Mouse (Mus musculus) liver, embryonic 14.5 days (tissue): Measurements from ENCODE around the gene Ptpn13. TPM values are rescaled to one million over a fixed set of nuclear protein-coding genes. Genes with fewer than 3 reads are reported as not detected.

Experiments
- ATAC-seq: fragments of 200-750 bp; cut with Nextera tagmentation; 2 replicates; pipeline ENCODE4 v1.8.0; 2017; ENCODE audit warnings: moderate number of reproducible peaks, mild to moderate bottlenecking, moderate library complexity; ENCODE audit not compliant: insufficient read depth
- DNase-seq, 3 experiments: peaks; one replicate each; pipeline ENCODE4 v3.0.0-alpha.2; 2012 to 2013; ENCODE audit warnings: low read depth in 3 of 3, low spot score in 3 of 3
- H3K27ac ChIP-seq: fragments of 300-500 bp; sonication (generic); 2 replicates; pipeline ENCODE4 v1.5.1; 2014; ENCODE audit warnings: moderate library complexity, mild to moderate bottlenecking, control low read depth, inconsistent platforms
- H3K27me3 ChIP-seq: fragments of 300-500 bp; sonication (generic); 2 replicates; pipeline ENCODE4 v1.6.1; 2014; ENCODE audit warnings: mild to moderate bottlenecking, low read length, moderate library complexity; ENCODE audit not compliant: control insufficient read depth, insufficient read depth
- H3K36me3 ChIP-seq: fragments of 300-500 bp; sonication (generic); replicated peaks from 2 replicates; pipeline ENCODE4 v1.6.1; 2014; ENCODE audit warnings: low read depth; ENCODE audit not compliant: control insufficient read depth, insufficient read depth
- H3K4me1 ChIP-seq, 2 experiments: fragments of 200-500 bp in 1 of 2; fragments of 300-500 bp in 1 of 2; sonication (generic) in 1 of 2; replicated peaks; 2 replicates each; pipeline ENCODE4 v1.6.1; 2012 to 2014; ENCODE audit warnings: antibody characterized with exemption in 1 of 2, inconsistent platforms in 1 of 2, low read length in 1 of 2; ENCODE audit not compliant: control insufficient read depth in 2 of 2, insufficient read depth in 2 of 2
- H3K4me2 ChIP-seq: fragments of 300-500 bp; sonication (generic); 2 replicates; pipeline ENCODE4 v1.6.1; 2014; ENCODE audit warnings: low read depth, mild to moderate bottlenecking, control low read depth, moderate library complexity
- H3K4me3 ChIP-seq, 2 experiments: fragments of 200-500 bp in 1 of 2; fragments of 300-500 bp in 1 of 2; sonication (generic) in 1 of 2; 2 replicates each; pipeline ENCODE4 v1.5.1; 2012 to 2014; ENCODE audit warnings: low read depth in 2 of 2, low read length in 2 of 2, mild to moderate bottlenecking in 2 of 2, control low read depth in 1 of 2, inconsistent platforms in 1 of 2, moderate library complexity in 1 of 2; ENCODE audit not compliant: insufficient read depth in 1 of 2
- H3K9ac ChIP-seq: fragments of 300-500 bp; sonication (generic); replicated peaks from 2 replicates; pipeline ENCODE4 v1.6.1; 2014; ENCODE audit warnings: mild to moderate bottlenecking, control low read depth, moderate library complexity
- H3K9me3 ChIP-seq: fragments of 300-500 bp; sonication (generic); 2 replicates; pipeline ENCODE4 v1.6.1; 2016; ENCODE audit warnings: low read length, mixed read lengths; ENCODE audit not compliant: control insufficient read depth
- CTCF ChIP-seq: IDR thresholded peaks from 2 replicates; pipeline ENCODE4 v1.5.1; 2016; ENCODE audit warnings: antibody characterized with exemption, low read depth, control low read depth
- EP300 ChIP-seq: IDR thresholded peaks from 2 replicates; pipeline ENCODE4 v1.6.1; 2016; ENCODE audit warnings: antibody characterized with exemption, low read depth
- WGBS: fragments of 180-500 bp; shearing (Covaris S2); extraction: QIAGEN DNeasy Blood & Tissue Kit; methylation state at CpG from one replicate; pipeline ENCODE4 v1.1.7; 2014; ENCODE audit not compliant: insufficient replicate concordance; 5-methylcytosine and 5-hydroxymethylcytosine counted together
- polyA plus RNA-seq, 2 experiments: library from polyadenylated mRNA; depleted of rRNA in 1 of 2; stranded (reverse) in 1 of 2; unstranded in 1 of 2; fragments of >200 nt; fragmentation: Nextera tagmentation in 1 of 2; extraction: Ambion mirVana in 1 of 2; gene quantifications; 2 replicates each; pipeline versions ENCODE4 v1.2.1 to v1.2.3; 2012 to 2014

The Ptpn13 gene
- polyA plus RNA-seq, 2 experiments = 0.53 to 1.0 TPM

DNA sequence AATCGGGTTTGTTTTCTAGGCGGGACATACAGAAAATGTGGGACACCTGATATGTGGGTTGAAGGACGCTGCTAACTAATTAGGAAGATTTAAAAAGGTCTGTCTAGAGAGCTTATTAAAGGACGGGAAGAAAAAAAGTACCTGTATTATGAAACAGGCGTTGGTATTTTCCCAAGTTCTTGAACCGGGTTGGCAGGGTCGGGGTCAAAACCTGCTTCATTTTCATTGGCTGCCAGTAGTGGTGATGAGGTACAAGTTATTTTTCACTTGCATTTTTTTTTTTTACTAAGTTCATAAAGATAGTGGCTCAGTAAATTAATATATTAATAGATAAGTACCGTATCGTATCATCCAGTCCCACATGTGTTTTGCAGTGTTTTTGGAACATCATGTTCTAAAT, 1.3 kb downstream of the Ptpn13 start:
- Histone ChIP-seq H3K36me3 (no peaks in the 10 kb centered on the region), H3K4me1 (peaks cover 2 to 6% of the 10 kb centered on the region in 2 experiments), H3K4me3 (peak overlapping the region; percentile 46 to 69), H3K4me2 (peak overlapping the region; percentile 98), H3K9me3 (no peaks in the 10 kb centered on the region), H3K9ac (no peak overlapping the region), H3K27ac (no peak overlapping the region), H3K27me3 (peaks cover 11% of the 10 kb centered on the region)
- TF ChIP-seq CTCF (no peak), EP300 (no peak)
- 19% methylated on average over 9 of the region's 9 CpGs for WGBS
- DNase-seq (no peak), ATAC-seq (no peak)

- H3K4me3 ChIP-seq = no peak overlapping the region
- TF ChIP-seq CTCF = no peak
- TF ChIP-seq EP300 = no peak
- 62% methylated on average over 3 of the region's 3 CpGs for WGBS
Observed at GRCm38 (mm10) chr5:103430986-103431385, 6.0 kb downstream of the Ptpn13 start.

DNA sequence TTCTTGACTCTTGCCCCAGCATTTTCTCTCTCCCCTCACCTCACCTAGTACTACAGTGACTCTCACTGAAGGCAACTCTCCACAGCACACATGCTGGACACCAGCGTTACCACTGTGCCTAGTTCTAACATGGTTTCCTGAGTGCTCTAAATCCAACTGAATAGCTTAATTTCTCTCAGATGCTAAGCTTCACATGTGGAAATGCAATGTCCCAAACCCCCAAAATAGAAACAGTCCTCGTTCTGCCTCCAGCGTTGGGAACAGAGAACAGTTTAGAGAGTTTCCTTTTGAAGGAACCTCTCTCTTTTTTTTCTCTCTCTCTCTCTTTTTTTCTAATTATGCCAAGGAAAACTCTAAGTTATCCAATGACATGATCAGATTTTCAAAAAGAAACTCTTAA, 6.5 kb downstream of the Ptpn13 start:
- no peaks in the 10 kb centered on the region; the same call in none of the 2 replicates for H3K27me3 ChIP-seq
- TF ChIP-seq EP300 (no peak), CTCF (no peak)
- H3K27ac ChIP-seq = no peak overlapping the region
- H3K4me3 ChIP-seq = no peak overlapping the region
- H3K9ac ChIP-seq = no peak overlapping the region
- no peaks in the 10 kb centered on the region for H3K36me3 ChIP-seq
- WGBS = 62% methylated on average over 3 of the region's 3 CpGs
- H3K4me2 ChIP-seq = no peak overlapping the region
- H3K4me1 ChIP-seq = peaks cover 0 to 3% of the 10 kb centered on the region in 2 experiments; a peak in 2 of 4 replicates
- DNase-seq (no peak), ATAC-seq (no peak)
- H3K9me3 ChIP-seq = no peaks in the 10 kb centered on the region

More at GRCm38 (mm10) chr5:103430986-103431385, 6.0 kb downstream of the Ptpn13 start:
- no peaks in the 10 kb centered on the region for H3K9me3 ChIP-seq
- no peak overlapping the region for H3K27ac ChIP-seq
- no peaks in the 10 kb centered on the region; the same call in none of the 2 replicates for H3K27me3 ChIP-seq
- DNase-seq = no peak
- no peak for ATAC-seq
- no peak overlapping the region for H3K4me2 ChIP-seq
- H3K9ac ChIP-seq = no peak overlapping the region
- peaks cover 0 to 3% of the 10 kb centered on the region in 2 experiments; a peak in 1 of 4 replicates for H3K4me1 ChIP-seq
- no peaks in the 10 kb centered on the region for H3K36me3 ChIP-seq

GRCm38 (mm10) chr5:103436039-103436944, 11.3 kb downstream of the Ptpn13 start:
- Histone ChIP-seq H3K4me3 (no peak overlapping the region), H3K4me1 (peaks cover 0 to 3% of the 10 kb centered on the region in 2 experiments; a peak in 2 of 4 replicates), H3K9ac (no peak overlapping the region), H3K36me3 (no peaks in the 10 kb centered on the region), H3K27me3 (no peaks in the 10 kb centered on the region), H3K27ac (no peak overlapping the region), H3K4me2 (peak overlapping the region; percentile 6), H3K9me3 (no peaks in the 10 kb centered on the region)
- TF ChIP-seq CTCF (no peak), EP300 (no peak)
- DNase-seq (no peak), ATAC-seq (no peak)
- WGBS = 15% methylated on average over 19 of the region's 19 CpGs

GRCm38 (mm10) chr5:103437714-103438113, 12.7 kb downstream of the Ptpn13 start:
- no peaks in the 10 kb centered on the region for H3K9me3 ChIP-seq
- H3K4me2 ChIP-seq = no peak overlapping the region
- H3K36me3 ChIP-seq = no peaks in the 10 kb centered on the region
- H3K9ac ChIP-seq = no peak overlapping the region
- TF ChIP-seq EP300 (no peak), CTCF (no peak)
- ATAC-seq (no peak), DNase-seq (no peak)
- no peak overlapping the region for H3K27ac ChIP-seq
- H3K4me1 ChIP-seq = peaks cover 0 to 3% of the 10 kb centered on the region in 2 experiments; a peak in 2 of 4 replicates
- H3K4me3 ChIP-seq = no peak overlapping the region
- 27% methylated on average over 3 of the region's 3 CpGs for WGBS
- H3K27me3 ChIP-seq = no peaks in the 10 kb centered on the region
